Mouse (Mus musculus) G1E (cell line): Measurements from ENCODE around the gene Cln6. TPM values are rescaled to one million over a fixed set of nuclear protein-coding genes. Genes with fewer than 3 reads are reported as not detected.

ENCODE experiments used
- ATAC-seq: 2 replicates; pipeline ENCODE4 v1.8.0; 2016; ENCODE audit warnings: mild to moderate bottlenecking; ENCODE audit not compliant: insufficient number of reproducible peaks, poor library complexity, low FRiP score, severe bottlenecking; ENCODE audit errors: extremely low read depth
- DNase-seq: peaks from one replicate; pipeline ENCODE4 v3.0.0; 2012; ENCODE audit warnings: low spot score
- H3K27me3 ChIP-seq: 2 replicates; pipeline ENCODE4 v1.6.1; 2012; ENCODE audit warnings: mild to moderate bottlenecking, low read length, inconsistent platforms; ENCODE audit not compliant: insufficient read depth
- H3K36me3 ChIP-seq: replicated peaks from 2 replicates; pipeline ENCODE3; 2012; ENCODE audit warnings: mild to moderate bottlenecking, inconsistent platforms
- H3K4me1 ChIP-seq: 2 replicates; pipeline ENCODE4 v1.6.1; 2012; ENCODE audit warnings: low read depth, low read length, inconsistent platforms, mixed read lengths; ENCODE audit not compliant: insufficient read depth
- H3K4me3 ChIP-seq: 2 replicates; pipeline ENCODE4 v1.5.1; 2012; ENCODE audit warnings: low read depth, mild to moderate bottlenecking, inconsistent platforms, low read length, moderate library complexity, mixed read lengths
- H3K9me3 ChIP-seq: replicated peaks from 2 replicates; pipeline ENCODE4 v1.6.1; 2012; ENCODE audit warnings: inconsistent platforms
- CTCF ChIP-seq: IDR thresholded peaks from 2 replicates; pipeline ENCODE4 v1.5.1; 2012; ENCODE audit warnings: low read depth, low read length, inconsistent platforms, mixed read lengths
- GATA1 ChIP-seq: IDR thresholded peaks from 2 replicates; pipeline ENCODE4 v1.6.1; 2012; ENCODE audit warnings: borderline replicate concordance, low read length, inconsistent platforms, mixed read lengths
- GATA2 ChIP-seq: IDR thresholded peaks from 2 replicates; pipeline ENCODE4 v1.6.1; 2012; ENCODE audit warnings: low read depth, low read length, inconsistent platforms, borderline replicate concordance
- POLR2AphosphoS5 ChIP-seq: IDR thresholded peaks from 2 replicates; pipeline ENCODE4 v1.6.1; 2012; ENCODE audit warnings: low read depth, low read length, inconsistent platforms; ENCODE audit not compliant: insufficient replicate concordance
- TAL1 ChIP-seq: conservative IDR thresholded peaks from 2 replicates; pipeline ENCODE4 v1.6.1; 2012; ENCODE audit warnings: low read depth, low read length, inconsistent platforms, mixed read lengths
- polyA plus RNA-seq: library from polyadenylated mRNA; stranded (reverse); fragments of >175 nt; gene quantifications from 2 replicates; pipeline ENCODE4 v1.2.3, GENCODE M21; 2012
- total RNA-seq, 2 experiments: library from RNA; stranded (forward) in 1 of 2; stranded (reverse) in 1 of 2; fragments of 200-1000 nt in 1 of 2; fragments of >200 nt in 1 of 2; fragmentation: Nextera tagmentation in 1 of 2; gene quantifications; 2 replicates each; pipeline ENCODE4 v1.2.3; 2014 to 2017

The Cln6 gene
- total and polyA plus RNA-seq, 3 experiments: 32.5 to 72.8 (median 37.0) TPM

GRCm38 (mm10) chr9:62820829-62821228 lies 17.8 kb upstream of the Cln6 start:
- Histone ChIP-seq H3K9me3 (no peaks in the 10 kb centered on the region), H3K4me3 (no peak overlapping the region), H3K36me3 (no peaks in the 10 kb centered on the region), H3K4me1 (peaks cover 52% of the 10 kb centered on the region), H3K27me3 (no peaks in the 10 kb centered on the region)
- ATAC-seq (no peak), DNase-seq (no peak)
- TF ChIP-seq GATA2 (no peak), POLR2AphosphoS5 (no peak), GATA1 (no peak), CTCF (no peak), TAL1 (no peak)

GRCm38 (mm10) chr9:62821811-62822210 lies 16.8 kb upstream of the Cln6 start:
- Histone ChIP-seq H3K27me3 (no peaks in the 10 kb centered on the region), H3K36me3 (no peaks in the 10 kb centered on the region), H3K4me1 (peaks cover 53% of the 10 kb centered on the region), H3K4me3 (no peak overlapping the region), H3K9me3 (no peaks in the 10 kb centered on the region)
- TF ChIP-seq GATA2 (no peak), TAL1 (no peak), POLR2AphosphoS5 (no peak), CTCF (no peak), GATA1 (no peak)
- no peak for ATAC-seq
- no peak for DNase-seq

GRCm38 (mm10) chr9:62825791-62826393 lies 12.7 kb upstream of the Cln6 start:
- ATAC-seq (0 out of 2 replicates have a peak, but pooled peaks have one; percentile 29), DNase-seq (peak; percentile 57)

GRCm38 (mm10) chr9:62826456-62826855 lies 12.1 kb upstream of the Cln6 start:
- Histone ChIP-seq H3K27me3 (no peaks in the 10 kb centered on the region), H3K4me3 (peak overlapping the region; percentile 13; the same call in 1 of the 2 replicates), H3K36me3 (no peaks in the 10 kb centered on the region), H3K4me1 (peaks cover 55% of the 10 kb centered on the region), H3K9me3 (no peaks in the 10 kb centered on the region)
- TF ChIP-seq POLR2AphosphoS5 (no peak), GATA1 (no peak), CTCF (no peak), GATA2 (no peak), TAL1 (no peak)
- ATAC-seq (no peak), DNase-seq (no peak)

More at GRCm38 (mm10) chr9:62825791-62826393, 12.7 kb upstream of the Cln6 start:
- H3K9me3 ChIP-seq: no peaks in the 10 kb centered on the region
- H3K27me3 ChIP-seq: no peaks in the 10 kb centered on the region
- TF ChIP-seq CTCF: no peak
- H3K4me1 ChIP-seq: peaks cover 56% of the 10 kb centered on the region
- H3K36me3 ChIP-seq: no peaks in the 10 kb centered on the region
- H3K4me3 ChIP-seq: peak overlapping the region; percentile 13; the same call in 1 of the 2 replicates

GRCm38 (mm10) chr9:62827939-62828652 lies 10.5 kb upstream of the Cln6 start:
- TF ChIP-seq GATA2: no peak
- TF ChIP-seq CTCF: 0 out of 2 replicates have a peak, but pooled peaks have one; percentile 20
- DNase-seq (peak; percentile 77), ATAC-seq (0 out of 2 replicates have a peak, but pooled peaks have one; percentile 40)
- Histone ChIP-seq H3K4me1 (peaks cover 55% of the 10 kb centered on the region), H3K9me3 (no peaks in the 10 kb centered on the region), H3K36me3 (no peaks in the 10 kb centered on the region), H3K27me3 (no peaks in the 10 kb centered on the region), H3K4me3 (peak overlapping the region; percentile 67; the same call in 1 of the 2 replicates)

GRCm38 (mm10) chr9:62828662-62829086 lies 9.9 kb upstream of the Cln6 start:
- Histone ChIP-seq H3K4me1 (peaks cover 55% of the 10 kb centered on the region), H3K27me3 (no peaks in the 10 kb centered on the region), H3K36me3 (no peaks in the 10 kb centered on the region), H3K9me3 (no peaks in the 10 kb centered on the region), H3K4me3 (peak overlapping the region; percentile 67; the same call in 1 of the 2 replicates)
- peak; percentile 89 for DNase-seq
- TF ChIP-seq CTCF: peak; percentile 88
- TF ChIP-seq POLR2AphosphoS5: no peak
- peak; percentile 80 for ATAC-seq

- no peaks in the 10 kb centered on the region for H3K36me3 ChIP-seq
- H3K4me1 ChIP-seq: peaks cover 50% of the 10 kb centered on the region
- no peak for ATAC-seq
- H3K4me3 ChIP-seq: no peak overlapping the region
- DNase-seq: no peak
- no peaks in the 10 kb centered on the region for H3K9me3 ChIP-seq
- no peaks in the 10 kb centered on the region for H3K27me3 ChIP-seq
- TF ChIP-seq TAL1 (no peak), CTCF (no peak), POLR2AphosphoS5 (no peak), GATA2 (no peak), GATA1 (no peak)
These were observed 8.7 kb upstream of the Cln6 start for GRCm38 (mm10) chr9:62829877-62830276.
